Mouse (Mus musculus) CH12.LX (cell line): ENCODE data around the gene Commd3. TPM values are rescaled to one million over a fixed set of nuclear protein-coding genes. Genes with fewer than 3 reads are reported as not detected.

ENCODE experiments used
- DNase-seq: peaks from one replicate; pipeline ENCODE4 v3.0.0-alpha.2; 2013; ENCODE audit errors: extremely low read depth
- H3K27ac ChIP-seq: 2 replicates; pipeline ENCODE4 v1.5.1; 2012; ENCODE audit warnings: low read depth, mild to moderate bottlenecking, control low read depth, moderate library complexity; ENCODE audit not compliant: insufficient read depth
- H3K27me3 ChIP-seq: replicated peaks from 2 replicates; pipeline ENCODE3; 2012; ENCODE audit warnings: inconsistent platforms
- H3K36me3 ChIP-seq, 2 experiments: replicated peaks in 1 of 2; 2 replicates each; pipeline versions ENCODE3 to v1.6.1; 2012; ENCODE audit warnings: inconsistent platforms in 1 of 2, low read length in 1 of 2, mild to moderate bottlenecking in 1 of 2, mixed read lengths in 1 of 2, moderate library complexity in 1 of 2; ENCODE audit not compliant: control insufficient read depth in 1 of 2, insufficient read depth in 1 of 2
- H3K4me1 ChIP-seq, 2 experiments: 2 replicates each; pipeline ENCODE4 v1.6.1; 2012; ENCODE audit warnings: inconsistent platforms in 1 of 2, moderate library complexity in 1 of 2; ENCODE audit not compliant: insufficient read depth in 2 of 2, control insufficient read depth in 1 of 2
- H3K4me2 ChIP-seq: 2 replicates; pipeline ENCODE4 v1.6.1; 2012; ENCODE audit warnings: low read depth, mild to moderate bottlenecking, control low read depth; ENCODE audit not compliant: poor library complexity, insufficient read depth, severe bottlenecking
- H3K4me3 ChIP-seq, 3 experiments: fragments of 150-350 bp in 1 of 3; sonication (generic) in 1 of 3; replicated peaks in 1 of 3; 2 replicates each; pipeline versions ENCODE3 to v1.5.1; 2011 to 2012; ENCODE audit warnings: low read depth in 2 of 3, low read length in 2 of 3, mild to moderate bottlenecking in 2 of 3, moderate library complexity in 2 of 3, control low read depth in 1 of 3, improper control_type of control experiment in 1 of 3, inconsistent platforms in 1 of 3, mixed read lengths in 1 of 3; ENCODE audit not compliant: poor library complexity in 1 of 3
- H3K79me2 ChIP-seq: replicated peaks from 2 replicates; pipeline ENCODE4 v1.6.1; 2012; ENCODE audit warnings: mild to moderate bottlenecking, moderate library complexity; ENCODE audit not compliant: control insufficient read depth, poor library complexity, insufficient read depth, severe bottlenecking; ENCODE audit errors: extremely low read depth
- H3K9ac ChIP-seq: 2 replicates; pipeline ENCODE4 v1.6.1; 2012; ENCODE audit warnings: low read depth, mild to moderate bottlenecking, control low read depth, moderate library complexity; ENCODE audit not compliant: insufficient read depth
- H3K9me3 ChIP-seq: replicated peaks from 2 replicates; pipeline ENCODE3; 2012; ENCODE audit warnings: low read length, inconsistent platforms, mixed read lengths
- CHD1 ChIP-seq: IDR thresholded peaks from 2 replicates; pipeline ENCODE4 v1.6.1; 2012; ENCODE audit warnings: low read depth, low read length, improper control_type of control experiment, inconsistent platforms
- CHD2 ChIP-seq: IDR thresholded peaks from 2 replicates; pipeline ENCODE4 v1.6.1; 2011; ENCODE audit warnings: low read length, improper control_type of control experiment
- EP300 ChIP-seq: IDR thresholded peaks from 2 replicates; pipeline ENCODE4 v1.6.1; 2011; ENCODE audit warnings: low read length, improper control_type of control experiment
- HCFC1 ChIP-seq: IDR thresholded peaks from 2 replicates; pipeline ENCODE4 v1.6.1; 2012; ENCODE audit warnings: low read depth, mild to moderate bottlenecking, inconsistent platforms, low read length, improper control_type of control experiment
- KAT2A ChIP-seq: IDR thresholded peaks from 2 replicates; pipeline ENCODE4 v1.6.1; 2012; ENCODE audit warnings: low read length, improper control_type of control experiment, inconsistent platforms; ENCODE audit not compliant: insufficient replicate concordance
- MAFK ChIP-seq: IDR thresholded peaks from 2 replicates; pipeline ENCODE4 v1.6.1; 2011; ENCODE audit warnings: low read length, improper control_type of control experiment; ENCODE audit not compliant: insufficient replicate concordance
- MAX ChIP-seq: IDR thresholded peaks from 2 replicates; pipeline ENCODE4 v1.6.1; 2011; ENCODE audit warnings: low read length, improper control_type of control experiment
- MAZ ChIP-seq: IDR thresholded peaks from 2 replicates; pipeline ENCODE4 v1.6.1; 2012; ENCODE audit warnings: low read depth, mild to moderate bottlenecking, inconsistent platforms, low read length, improper control_type of control experiment, moderate library complexity
- MEF2A ChIP-seq: IDR thresholded peaks from 2 replicates; pipeline ENCODE4 v1.6.1; 2014; ENCODE audit warnings: low read depth, mild to moderate bottlenecking, inconsistent platforms, low read length, improper control_type of control experiment, borderline replicate concordance
- MXI1 ChIP-seq: IDR thresholded peaks from 2 replicates; pipeline ENCODE4 v1.6.1; 2011; ENCODE audit warnings: mild to moderate bottlenecking, low read depth, low read length, improper control_type of control experiment
- POLR2A ChIP-seq: IDR thresholded peaks from 2 replicates; pipeline ENCODE4 v1.6.1; 2011; ENCODE audit warnings: low read depth, mild to moderate bottlenecking, improper control_type of control experiment, low read length
- RAD21 ChIP-seq: IDR thresholded peaks from 2 replicates; pipeline ENCODE4 v1.6.1; 2011; ENCODE audit warnings: low read depth, mild to moderate bottlenecking, low read length, improper control_type of control experiment, moderate library complexity
- RCOR1 ChIP-seq: conservative IDR thresholded peaks from 2 replicates; pipeline ENCODE4 v1.6.1; 2012; ENCODE audit warnings: low read depth, mild to moderate bottlenecking, inconsistent platforms, low read length, improper control_type of control experiment
- UBTF ChIP-seq: IDR thresholded peaks from 2 replicates; pipeline ENCODE4 v1.6.1; 2012; ENCODE audit warnings: low read depth, mild to moderate bottlenecking, inconsistent platforms, low read length, improper control_type of control experiment, moderate library complexity
- USF1 ChIP-seq: IDR thresholded peaks from 2 replicates; pipeline ENCODE4 v1.6.1; 2014; ENCODE audit warnings: low read depth, mild to moderate bottlenecking, inconsistent platforms, low read length, improper control_type of control experiment
- ZMIZ1 ChIP-seq: IDR thresholded peaks from 2 replicates; pipeline ENCODE4 v1.6.1; 2012; ENCODE audit warnings: low read depth, mild to moderate bottlenecking, inconsistent platforms, low read length, improper control_type of control experiment
- ZNF384 ChIP-seq: IDR thresholded peaks from 2 replicates; pipeline ENCODE4 v1.6.1; 2012; ENCODE audit warnings: low read depth, low read length, improper control_type of control experiment, inconsistent platforms
- dilution Hi-C: fragments of 300-500 bp; cut with MboI; formaldehyde crosslinking; loops from 2 replicates; pipeline ENCODE4 v1.14.3; 2020; ENCODE audit warnings: low sequenced_read_pairs; ENCODE audit not compliant: extremely low pct_unique_long_range_greater_than_20kb, extremely low pct_ligation_motif_present
- in situ Hi-C: fragments of 300-500 bp; cut with MboI; formaldehyde crosslinking; loops from 3 replicates; pipeline ENCODE4 v1.14.3; 2019; ENCODE audit warnings: low sequenced_read_pairs, low pct_ligation_motif_present, low pct_unique_long_range_greater_than_20kb, mixed read lengths
- polyA plus RNA-seq: library from polyadenylated mRNA; unstranded; fragments of >175 nt; gene quantifications from 2 replicates; pipeline ENCODE4 v1.2.1, GENCODE M21; 2012; ENCODE audit warnings: low read depth; ENCODE audit not compliant: insufficient read length
- total RNA-seq, 2 experiments: library from RNA; depleted of rRNA; stranded (reverse); fragments of 300-350 nt in 1 of 2; fragments of >200 nt in 1 of 2; gene quantifications; 2 replicates each; pipeline ENCODE4 v1.2.3; 2012 to 2014

The Commd3 gene
- total and polyA plus RNA-seq, 3 experiments: 116 to 183 (median 149) TPM

DNA sequence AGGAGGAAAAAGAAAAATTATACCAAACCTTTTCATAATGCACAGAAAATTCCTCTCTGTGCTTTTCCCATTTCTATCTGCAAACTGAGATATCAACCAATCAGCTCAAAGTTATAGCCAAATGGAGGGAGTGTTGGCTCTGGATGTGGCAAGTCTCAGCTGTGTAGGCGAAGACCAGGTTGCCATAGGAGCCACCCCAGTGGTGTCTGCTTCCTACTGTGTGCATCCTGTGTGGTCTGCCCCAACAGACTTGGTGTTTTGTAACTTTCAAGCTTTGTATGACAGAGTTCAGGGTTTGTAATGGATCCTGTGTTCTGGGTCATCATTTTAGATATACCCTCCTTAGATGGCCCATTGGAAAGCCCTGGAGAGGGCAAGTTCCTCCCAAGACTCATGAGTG, 52.3 kb downstream of the Commd3 start:
- H3K9me3 ChIP-seq: no peaks in the 10 kb centered on the region
- no peak for TF ChIP-seq RAD21
- TF ChIP-seq POLR2A: no peak
- TF ChIP-seq USF1: no peak
- no peak for TF ChIP-seq MEF2A
- no peak for TF ChIP-seq MAFK
- TF ChIP-seq ZNF384: no peak
- TF ChIP-seq MAZ: no peak
- TF ChIP-seq CHD1: no peak
- TF ChIP-seq MXI1: no peak
- no peak for TF ChIP-seq KAT2A
- TF ChIP-seq ZMIZ1: no peak
- no peak for TF ChIP-seq RCOR1
- TF ChIP-seq HCFC1: no peak
- no peak for TF ChIP-seq UBTF
- no peak for TF ChIP-seq EP300
- no peak for TF ChIP-seq MAX
- no peak for TF ChIP-seq CHD2
- no peak for DNase-seq
- H3K27ac ChIP-seq: no peak overlapping the region
- H3K79me2 ChIP-seq: no peaks in the 10 kb centered on the region
- H3K27me3 ChIP-seq: no peaks in the 10 kb centered on the region
- H3K9ac ChIP-seq: no peak overlapping the region
- H3K4me2 ChIP-seq: no peak overlapping the region
- in situ Hi-C loops: no loop called here
- H3K4me1 ChIP-seq: no peaks in the 10 kb centered on the region
- H3K36me3 ChIP-seq: no peaks in the 10 kb centered on the region
- H3K4me3 ChIP-seq: no peak overlapping the region
- dilution Hi-C loops: no loop called here

Other genes with a start within 250 kb of the Commd3 start
- 38.6 and 50.0 TPM in 2 replicates for gene Bmi1, start 4.6 kb downstream of the Commd3 start, total RNA-seq (2012; rRNA removed)
- gene Bmi1, start 4.6 kb downstream of the Commd3 start, total RNA-seq (2014; rRNA removed): 87.0 and 95.4 TPM in 2 replicates
- 44.8 and 51.0 TPM in 2 replicates for gene Bmi1, start 4.6 kb downstream of the Commd3 start, polyA plus RNA-seq
- gene Spag6, start 21.6 kb downstream of the Commd3 start, total RNA-seq (2012; rRNA removed): 0.34 and 0.63 TPM in 2 replicates
- gene Spag6, start 21.6 kb downstream of the Commd3 start, total RNA-seq (2014; rRNA removed): 0.45 TPM in 1 of 2 replicates, not detected in the other
- not detected in 2 replicates for gene Spag6, start 21.6 kb downstream of the Commd3 start, polyA plus RNA-seq